Mouse (Mus musculus): ENCODE results near the gene Sec61b. TPM values are rescaled to one million over a fixed set of nuclear protein-coding genes. Genes with fewer than 3 reads are reported as not detected.

Gene Sec61b
- total and polyA plus RNA-seq, 2 experiments = 217 to 281 TPM

DNA sequence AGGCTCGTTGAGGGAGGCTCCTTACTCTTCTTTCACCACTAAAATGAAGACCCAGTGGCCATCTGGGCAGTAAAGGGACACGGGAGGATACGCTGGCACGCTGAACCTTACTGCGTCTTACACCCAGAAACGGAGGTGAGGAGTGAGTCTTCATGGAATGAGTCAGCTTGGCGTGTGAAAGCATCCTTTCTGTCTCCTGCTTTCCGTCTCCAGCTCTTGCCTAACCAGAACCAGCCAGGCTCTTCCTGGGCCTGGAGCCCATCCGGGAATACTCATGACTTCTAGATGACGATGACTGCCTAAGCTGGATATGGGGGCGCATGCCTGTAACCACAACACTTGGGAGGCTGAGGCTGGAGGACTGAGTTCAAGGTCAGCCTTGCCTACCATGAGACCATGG lies 33.5 kb upstream of the Sec61b start:
- DNase-seq (ENCODE audit: extremely low read depth, low read depth, low spot score) = no peak
- no peak for TF ChIP-seq CTCF (IDR thresholded peaks at IDR 0.05; ENCODE audit: low read depth, low read length)
- no peak for TF ChIP-seq POLR2A (IDR thresholded peaks at IDR 0.05; ENCODE audit: extremely low read depth, insufficient read depth, low read length)
- Histone ChIP-seq H3K9ac (ENCODE audit: low read depth, low read length) (no peak overlapping the region), H3K4me1 (ENCODE audit: control insufficient read depth, insufficient read depth, low read length) (peaks cover 2% of the 10 kb centered on the region; the same call in 1 of the 2 replicates), H3K4me3 (ENCODE audit: insufficient read depth, low read depth, low read length) (no peak overlapping the region), H3K27ac (replicated peaks; ENCODE audit: insufficient read depth, low read depth, low read length) (no peak overlapping the region), H3K36me3 (ENCODE audit: control insufficient read depth, insufficient read depth, low read length) (no peaks in the 10 kb centered on the region), H3K79me2 (ENCODE audit: control insufficient read depth, insufficient read depth, low read length) (no peaks in the 10 kb centered on the region), H3K27me3 (ENCODE audit: control insufficient read depth, insufficient read depth, low read length) (no peaks in the 10 kb centered on the region)
- 92% methylated on average over 11 of the region's 11 CpGs for WGBS

DNA sequence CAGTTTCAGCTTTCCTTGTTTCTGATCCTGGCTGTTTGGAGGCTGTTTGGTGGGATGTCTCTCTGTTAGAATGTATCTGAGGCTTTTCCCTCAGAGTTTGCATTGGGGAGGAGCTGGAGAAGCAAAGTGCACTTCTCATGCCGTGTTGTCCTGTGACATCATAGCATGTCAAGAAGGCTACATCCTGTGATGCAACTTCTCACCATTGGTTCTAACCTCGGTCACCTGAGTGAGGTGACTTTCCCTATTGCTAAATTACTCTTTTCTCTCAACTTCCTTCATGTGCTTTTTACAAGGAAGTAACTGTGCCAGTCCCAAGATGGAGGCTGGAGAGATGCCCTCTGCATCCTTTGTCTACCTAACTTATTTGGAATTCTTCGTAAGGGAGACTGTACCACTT lies 25.9 kb upstream of the Sec61b start:
- Histone ChIP-seq H3K79me2 (ENCODE audit: control insufficient read depth, insufficient read depth, low read length) (no peaks in the 10 kb centered on the region), H3K4me1 (ENCODE audit: control insufficient read depth, insufficient read depth, low read length) (no peaks in the 10 kb centered on the region), H3K27ac (replicated peaks; ENCODE audit: insufficient read depth, low read depth, low read length) (no peak overlapping the region), H3K36me3 (ENCODE audit: control insufficient read depth, insufficient read depth, low read length) (no peaks in the 10 kb centered on the region), H3K4me3 (ENCODE audit: insufficient read depth, low read depth, low read length) (no peak overlapping the region), H3K27me3 (ENCODE audit: control insufficient read depth, insufficient read depth, low read length) (0 out of 2 replicates have a peak, but pooled peaks cover 2% of the 10 kb centered on the region), H3K9ac (ENCODE audit: low read depth, low read length) (no peak overlapping the region)
- no peak for DNase-seq (ENCODE audit: extremely low read depth, low read depth, low spot score)
- WGBS = 83% methylated on average over 3 of the region's 3 CpGs
- TF ChIP-seq CTCF (IDR thresholded peaks at IDR 0.05; ENCODE audit: low read depth, low read length) (no peak), POLR2A (IDR thresholded peaks at IDR 0.05; ENCODE audit: extremely low read depth, insufficient read depth, low read length) (no peak)

DNA sequence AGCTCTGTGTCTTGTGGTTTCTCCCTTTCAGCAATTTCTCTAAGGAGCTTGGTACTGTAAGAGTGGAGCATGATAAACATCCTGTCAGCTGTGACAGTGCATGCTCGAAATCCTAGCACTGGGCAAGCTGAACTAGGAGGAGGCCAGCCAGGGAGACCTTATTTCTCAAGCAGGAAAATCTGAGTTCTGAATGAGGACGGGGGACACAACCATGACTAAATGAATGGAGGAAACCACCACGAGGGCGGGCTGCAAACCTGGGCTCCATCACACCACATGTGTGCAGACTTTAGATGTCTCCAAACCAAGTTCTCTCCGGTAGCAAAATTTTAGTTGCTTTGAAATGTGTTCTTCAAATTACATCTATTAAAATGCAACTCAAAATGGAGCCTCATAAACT lies 25.3 kb upstream of the Sec61b start:
- Histone ChIP-seq H3K27ac (replicated peaks; ENCODE audit: insufficient read depth, low read depth, low read length) (no peak overlapping the region), H3K9ac (ENCODE audit: low read depth, low read length) (no peak overlapping the region), H3K79me2 (ENCODE audit: control insufficient read depth, insufficient read depth, low read length) (no peaks in the 10 kb centered on the region), H3K27me3 (ENCODE audit: control insufficient read depth, insufficient read depth, low read length) (0 out of 2 replicates have a peak, but pooled peaks cover 2% of the 10 kb centered on the region), H3K36me3 (ENCODE audit: control insufficient read depth, insufficient read depth, low read length) (no peaks in the 10 kb centered on the region), H3K4me1 (ENCODE audit: control insufficient read depth, insufficient read depth, low read length) (no peaks in the 10 kb centered on the region), H3K4me3 (ENCODE audit: insufficient read depth, low read depth, low read length) (no peak overlapping the region)
- DNase-seq (ENCODE audit: extremely low read depth, low read depth, low spot score) = no peak
- no peak for TF ChIP-seq CTCF (IDR thresholded peaks at IDR 0.05; ENCODE audit: low read depth, low read length)
- TF ChIP-seq POLR2A (IDR thresholded peaks at IDR 0.05; ENCODE audit: extremely low read depth, insufficient read depth, low read length) = no peak
- WGBS = 56% methylated on average over 5 of the region's 5 CpGs

DNA sequence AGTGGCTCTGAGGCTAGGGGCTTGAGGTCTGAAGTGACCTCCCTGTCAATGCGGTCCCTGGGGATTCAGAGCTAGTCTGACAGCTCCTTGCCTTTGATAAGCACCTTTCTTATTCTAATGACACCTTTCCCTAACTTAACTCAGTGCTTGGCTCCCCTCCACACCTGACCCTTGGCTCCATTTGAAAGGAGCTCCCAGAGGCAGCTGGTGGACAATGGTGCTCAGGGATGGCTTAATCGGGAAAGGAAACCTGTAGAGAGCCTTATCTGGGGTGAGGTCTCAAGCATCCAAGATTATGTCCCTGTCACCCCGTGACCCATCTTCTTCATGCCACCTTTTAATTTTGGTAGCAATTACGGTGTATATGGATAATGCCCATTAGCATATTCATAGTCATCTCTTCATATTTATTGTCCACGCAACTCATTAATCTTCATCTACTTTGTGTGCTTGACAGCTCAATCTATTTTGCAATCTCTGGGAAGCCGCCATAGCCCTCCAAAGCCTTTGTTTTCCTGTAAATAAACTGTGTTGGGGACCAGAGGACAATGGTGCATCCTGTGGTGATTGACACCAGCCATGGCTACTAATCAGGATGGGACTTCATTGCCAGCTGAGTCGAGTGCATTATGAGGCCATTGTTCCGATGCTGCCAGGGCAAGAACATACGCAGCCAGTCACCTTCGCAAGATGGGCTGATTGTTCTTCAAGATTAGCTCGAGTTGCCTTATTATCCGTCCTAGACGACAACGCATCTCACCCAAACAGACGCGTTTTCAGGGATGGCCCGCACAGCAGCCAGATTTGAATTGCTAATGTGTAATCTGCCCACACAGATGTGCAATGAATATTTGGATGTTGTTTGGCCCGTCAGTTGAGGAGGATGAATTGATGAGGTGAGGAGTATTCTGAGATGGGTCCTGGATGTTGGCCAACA lies 24.6 kb upstream of the Sec61b start:
- Histone ChIP-seq H3K9ac (ENCODE audit: low read depth, low read length) (no peak overlapping the region), H3K4me3 (ENCODE audit: insufficient read depth, low read depth, low read length) (no peak overlapping the region), H3K27me3 (ENCODE audit: control insufficient read depth, insufficient read depth, low read length) (0 out of 2 replicates have a peak, but pooled peaks cover 2% of the 10 kb centered on the region), H3K79me2 (ENCODE audit: control insufficient read depth, insufficient read depth, low read length) (no peaks in the 10 kb centered on the region), H3K27ac (replicated peaks; ENCODE audit: insufficient read depth, low read depth, low read length) (no peak overlapping the region), H3K4me1 (ENCODE audit: control insufficient read depth, insufficient read depth, low read length) (no peaks in the 10 kb centered on the region), H3K36me3 (ENCODE audit: control insufficient read depth, insufficient read depth, low read length) (no peaks in the 10 kb centered on the region)
- TF ChIP-seq POLR2A (IDR thresholded peaks at IDR 0.05; ENCODE audit: extremely low read depth, insufficient read depth, low read length) (no peak), CTCF (IDR thresholded peaks at IDR 0.05; ENCODE audit: low read depth, low read length) (no peak)
- 31% methylated on average over 18 of the region's 18 CpGs for WGBS
- no peak for DNase-seq (ENCODE audit: extremely low read depth, low read depth, low spot score)

DNA sequence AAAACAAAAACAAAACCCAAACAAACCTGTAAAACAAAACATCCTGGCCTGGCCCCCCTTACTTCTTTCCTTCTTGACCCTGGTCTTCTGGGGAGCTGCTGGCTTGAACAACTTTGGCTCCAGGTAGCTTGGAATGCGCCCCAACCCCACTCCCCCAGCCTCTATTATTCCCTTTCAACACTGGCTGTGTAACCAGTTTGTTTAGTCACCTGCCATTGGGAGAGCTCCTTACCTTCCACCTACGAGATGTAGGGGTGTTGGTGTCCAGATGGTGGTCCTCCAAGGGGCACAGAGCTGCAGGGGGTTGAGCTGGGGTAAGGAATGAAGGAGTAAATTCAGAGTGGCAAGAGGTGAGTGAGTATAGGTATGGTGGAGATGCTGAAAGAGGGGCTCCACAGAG lies 7.3 kb upstream of the Sec61b start:
- H3K36me3 ChIP-seq (ENCODE audit: control insufficient read depth, insufficient read depth, low read length) = peaks cover 30% of the 10 kb centered on the region
- no peaks in the 10 kb centered on the region for H3K4me1 ChIP-seq (ENCODE audit: control insufficient read depth, insufficient read depth, low read length)

DNA sequence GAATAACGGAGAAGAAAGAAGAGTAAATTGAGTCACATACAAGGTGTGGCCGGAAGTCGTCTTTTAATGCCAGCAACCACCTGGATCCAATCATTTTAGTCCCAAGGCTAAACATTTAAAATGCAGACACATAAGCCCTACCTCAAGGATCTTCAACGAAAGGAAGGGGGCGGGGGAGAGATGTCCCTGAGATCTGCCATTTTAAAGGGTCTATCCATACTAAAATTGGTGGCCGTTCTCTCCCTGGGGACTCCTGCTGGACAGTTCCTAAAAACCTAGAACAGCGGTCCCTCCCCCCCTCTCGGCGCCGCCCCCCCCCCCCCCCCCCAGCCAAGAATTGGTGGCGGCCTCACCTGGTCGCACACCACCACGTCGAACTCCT lies 881 bp upstream of the Sec61b start:
- peak overlapping the region; percentile 65; the same call in 1 of the 2 replicates for H3K27ac ChIP-seq (replicated peaks; ENCODE audit: insufficient read depth, low read depth, low read length)

More for the DNA sequence above, 7.3 kb upstream of the Sec61b start:
- TF ChIP-seq POLR2A (IDR thresholded peaks at IDR 0.05; ENCODE audit: extremely low read depth, insufficient read depth, low read length) = no peak
- no peak for TF ChIP-seq CTCF (IDR thresholded peaks at IDR 0.05; ENCODE audit: low read depth, low read length)
- Histone ChIP-seq H3K4me3 (ENCODE audit: insufficient read depth, low read depth, low read length) (no peak overlapping the region), H3K27ac (replicated peaks; ENCODE audit: insufficient read depth, low read depth, low read length) (no peak overlapping the region), H3K9ac (ENCODE audit: low read depth, low read length) (no peak overlapping the region), H3K79me2 (ENCODE audit: control insufficient read depth, insufficient read depth, low read length) (no peaks in the 10 kb centered on the region), H3K27me3 (ENCODE audit: control insufficient read depth, insufficient read depth, low read length) (no peaks in the 10 kb centered on the region)
- 97% methylated on average over 2 of the region's 2 CpGs for WGBS
- no peak for DNase-seq (ENCODE audit: extremely low read depth, low read depth, low spot score)

More for the DNA sequence above, 881 bp upstream of the Sec61b start:
- H3K4me1 ChIP-seq (ENCODE audit: control insufficient read depth, insufficient read depth, low read length) = peaks cover 5% of the 10 kb centered on the region
- no peak for TF ChIP-seq POLR2A (IDR thresholded peaks at IDR 0.05; ENCODE audit: extremely low read depth, insufficient read depth, low read length)
- peak; percentile 4; the same call in 1 of the 2 replicates for TF ChIP-seq CTCF (IDR thresholded peaks at IDR 0.05; ENCODE audit: low read depth, low read length)
- H3K79me2 ChIP-seq (ENCODE audit: control insufficient read depth, insufficient read depth, low read length) = peaks cover 11% of the 10 kb centered on the region; the same call in 1 of the 2 replicates
- peaks cover 35% of the 10 kb centered on the region for H3K36me3 ChIP-seq (ENCODE audit: control insufficient read depth, insufficient read depth, low read length)
- no peak for DNase-seq (ENCODE audit: extremely low read depth, low read depth, low spot score)
- H3K4me3 ChIP-seq (ENCODE audit: insufficient read depth, low read depth, low read length) = peak overlapping the region; percentile 94
- no peaks in the 10 kb centered on the region for H3K27me3 ChIP-seq (ENCODE audit: control insufficient read depth, insufficient read depth, low read length)
- 6% methylated on average over 10 of the region's 14 CpGs for WGBS
- peak overlapping the region; percentile 91 for H3K9ac ChIP-seq (ENCODE audit: low read depth, low read length)

Measured in liver, adult 2 months (tissue).